Mouse (Mus musculus): Measurements from ENCODE around the gene Gnai1. TPM values are rescaled to one million over a fixed set of nuclear protein-coding genes. Genes with fewer than 3 reads are reported as not detected.
A peak's percentile ranks its signal among the peaks of the same experiment; 100 is the strongest.
"Not testable (repeated sequence)": the region's sequence is repeated elsewhere in the genome, so short reads cannot be mapped to it uniquely, and the experiment has no call there.

The Gnai1 gene
- polyA plus RNA-seq, 1 experiment from 2014 or later = 16.0 TPM

DNA sequence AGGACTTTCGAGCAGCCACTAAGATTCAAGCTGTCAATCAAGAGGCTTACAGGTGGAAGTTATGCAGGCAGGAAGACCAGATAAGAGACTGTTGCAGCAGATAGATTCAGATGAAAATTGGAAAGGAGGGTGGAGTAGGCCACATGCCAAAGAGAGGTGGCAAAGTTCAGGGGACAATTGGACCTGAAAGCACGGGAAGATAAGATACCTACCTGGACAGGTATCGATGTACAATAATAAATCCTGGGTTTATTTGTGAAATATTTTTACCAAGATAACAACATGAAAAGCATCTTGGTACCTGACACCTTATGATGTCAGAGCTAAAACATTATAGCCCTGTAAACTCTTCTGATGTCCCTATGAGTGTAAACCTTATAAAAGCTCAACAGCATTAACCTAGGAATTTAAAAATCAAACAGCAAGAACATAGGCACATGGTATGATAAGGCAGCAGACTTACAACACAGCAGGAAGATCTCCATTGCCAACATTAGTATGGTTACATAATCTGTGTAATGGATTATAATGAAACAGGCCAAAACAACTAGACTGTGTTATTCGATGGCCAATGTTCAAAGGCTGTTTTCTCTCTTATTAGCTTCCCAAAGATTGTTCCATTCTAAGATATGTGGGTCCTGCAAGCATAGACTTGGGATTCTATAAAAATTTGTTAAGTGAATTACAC lies 16.6 kb downstream of the Gnai1 start:
- 90% methylated on average over 4 of the region's 4 CpGs for WGBS
- Histone ChIP-seq H3K4me3 (ENCODE audit: low read depth, low read length) (no peak overlapping the region), H3K27ac (ENCODE audit: low read depth, low read length) (no peak overlapping the region), H3K4me1 (replicated peaks; ENCODE audit: control insufficient read depth, insufficient read depth, low read length) (no peaks in the 10 kb centered on the region), H3K27me3 (ENCODE audit: control insufficient read depth, insufficient read depth, low read length) (no peaks in the 10 kb centered on the region), H3K9me3 (ENCODE audit: control insufficient read depth, low read length) (no peaks in the 10 kb centered on the region), H3K9ac (ENCODE audit: low read length) (no peak overlapping the region), H3K4me2 (ENCODE audit: low read depth, low read length, severe bottlenecking) (no peak overlapping the region), H3K36me3 (ENCODE audit: control insufficient read depth, insufficient read depth, low read length) (no peaks in the 10 kb centered on the region)
- no peak for ATAC-seq (replicated peaks; ENCODE audit: low FRiP score)
- no peak for DNase-seq (ENCODE audit: low spot score)

DNA sequence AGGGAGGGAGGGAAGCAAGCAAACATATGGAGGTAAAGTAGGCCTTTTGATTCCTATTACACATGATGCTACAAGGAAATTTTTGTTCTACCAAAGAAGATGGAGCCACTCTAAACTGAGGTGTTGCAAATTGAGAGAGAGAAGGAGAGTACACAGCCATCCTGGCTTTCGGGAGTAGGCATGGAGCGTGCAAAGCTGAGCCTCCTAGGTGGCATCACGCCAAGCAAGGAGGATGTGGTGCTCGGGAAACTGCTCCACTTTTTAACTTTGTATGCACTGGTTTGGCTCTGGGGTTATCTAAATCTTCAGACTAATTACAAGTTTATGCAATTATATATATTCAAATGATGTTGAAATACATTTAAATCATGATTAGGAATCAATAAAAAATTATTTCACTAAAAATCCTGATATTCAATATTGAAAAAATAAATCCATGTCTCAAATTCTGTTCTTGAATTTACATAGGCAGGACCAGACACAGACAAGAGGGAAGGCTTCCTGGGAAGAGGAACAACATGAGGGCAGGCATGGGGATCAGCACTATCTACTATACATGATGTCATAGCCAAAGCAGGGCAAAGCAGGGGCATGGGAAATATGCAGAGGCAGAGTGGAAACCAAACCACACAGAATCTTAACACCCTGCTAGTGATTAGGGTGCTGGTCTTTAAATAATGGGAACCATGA lies 17.2 kb downstream of the Gnai1 start:
- no peak for ATAC-seq (replicated peaks; ENCODE audit: low FRiP score)
- no peaks in the 10 kb centered on the region for H3K9me3 ChIP-seq (ENCODE audit: control insufficient read depth, low read length)
- no peak overlapping the region for H3K9ac ChIP-seq (ENCODE audit: low read length)
- no peak overlapping the region for H3K27ac ChIP-seq (ENCODE audit: low read depth, low read length)
- no peaks in the 10 kb centered on the region for H3K4me1 ChIP-seq (replicated peaks; ENCODE audit: control insufficient read depth, insufficient read depth, low read length)
- H3K4me2 ChIP-seq (ENCODE audit: low read depth, low read length, severe bottlenecking) = no peak overlapping the region
- WGBS = 88% methylated on average over 4 of the region's 4 CpGs
- no peak for DNase-seq (ENCODE audit: low spot score)
- no peaks in the 10 kb centered on the region for H3K27me3 ChIP-seq (ENCODE audit: control insufficient read depth, insufficient read depth, low read length)
- H3K36me3 ChIP-seq (ENCODE audit: control insufficient read depth, insufficient read depth, low read length) = no peaks in the 10 kb centered on the region
- no peak overlapping the region for H3K4me3 ChIP-seq (ENCODE audit: low read depth, low read length)

DNA sequence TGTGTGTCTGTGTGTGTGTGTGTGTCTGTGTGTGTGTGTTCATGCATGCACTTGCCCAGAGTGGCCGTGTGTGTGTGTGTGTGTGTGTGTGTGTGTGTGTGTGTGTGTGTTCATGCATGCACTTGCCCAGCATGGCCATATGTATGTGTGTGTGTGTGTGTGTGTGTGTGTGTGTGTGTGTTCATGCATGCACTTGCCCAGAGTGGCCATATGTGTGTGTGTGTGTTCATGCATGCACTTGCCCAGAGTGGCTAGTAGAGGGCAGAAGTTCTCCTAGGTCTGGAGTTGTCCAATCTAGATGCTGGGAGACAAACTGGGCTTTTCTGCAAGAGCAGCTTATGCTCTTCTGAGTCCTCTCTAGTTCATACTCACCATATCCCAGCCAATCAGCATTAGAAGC lies 18.3 kb downstream of the Gnai1 start:
- not testable (repeated sequence) for H3K9me3 ChIP-seq (ENCODE audit: control insufficient read depth, low read length); H3K27ac ChIP-seq (ENCODE audit: low read depth, low read length); H3K4me1 ChIP-seq (replicated peaks; ENCODE audit: control insufficient read depth, insufficient read depth, low read length); H3K36me3 ChIP-seq (ENCODE audit: control insufficient read depth, insufficient read depth, low read length); H3K9ac ChIP-seq (ENCODE audit: low read length); H3K4me2 ChIP-seq (ENCODE audit: low read depth, low read length, severe bottlenecking); H3K4me3 ChIP-seq (ENCODE audit: low read depth, low read length); H3K27me3 ChIP-seq (ENCODE audit: control insufficient read depth, insufficient read depth, low read length); DNase-seq (ENCODE audit: low spot score)
- 67% methylated on average over 1 of the region's 1 CpGs for WGBS
- ATAC-seq (replicated peaks; ENCODE audit: low FRiP score) = peak; percentile 44; the same call in 1 of the 2 replicates

DNA sequence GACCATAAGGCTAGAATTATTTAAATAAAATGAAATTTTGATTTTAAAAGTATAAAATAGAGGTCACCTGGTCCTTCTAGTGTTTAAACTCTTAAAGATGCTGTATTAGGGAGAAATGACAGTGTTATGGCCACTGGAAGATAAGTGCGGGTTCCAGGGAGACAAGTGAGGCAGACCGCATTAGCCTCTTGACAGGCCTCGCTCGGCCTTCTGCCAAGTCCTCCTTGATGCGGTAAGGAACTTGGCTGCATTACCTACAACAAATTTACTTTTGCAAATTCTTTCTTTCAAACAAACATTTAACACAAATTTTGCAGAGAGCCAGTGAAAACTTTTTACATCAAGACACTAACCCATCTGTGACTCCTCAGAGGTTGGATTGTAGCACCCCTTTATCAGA lies 27.9 kb downstream of the Gnai1 start:
- no peak overlapping the region for H3K4me2 ChIP-seq (ENCODE audit: low read depth, low read length, severe bottlenecking)
- WGBS = 97% methylated on average over 5 of the region's 5 CpGs
- ATAC-seq (replicated peaks; ENCODE audit: low FRiP score) (no peak), DNase-seq (ENCODE audit: low spot score) (no peak)
- H3K4me1 ChIP-seq (replicated peaks; ENCODE audit: control insufficient read depth, insufficient read depth, low read length) = no peaks in the 10 kb centered on the region
- no peak overlapping the region for H3K9ac ChIP-seq (ENCODE audit: low read length)
- H3K27ac ChIP-seq (ENCODE audit: low read depth, low read length) = no peak overlapping the region
- H3K27me3 ChIP-seq (ENCODE audit: control insufficient read depth, insufficient read depth, low read length) = no peaks in the 10 kb centered on the region
- H3K4me3 ChIP-seq (ENCODE audit: low read depth, low read length) = no peak overlapping the region
- no peaks in the 10 kb centered on the region for H3K9me3 ChIP-seq (ENCODE audit: control insufficient read depth, low read length)
- no peaks in the 10 kb centered on the region for H3K36me3 ChIP-seq (ENCODE audit: control insufficient read depth, insufficient read depth, low read length)

DNA sequence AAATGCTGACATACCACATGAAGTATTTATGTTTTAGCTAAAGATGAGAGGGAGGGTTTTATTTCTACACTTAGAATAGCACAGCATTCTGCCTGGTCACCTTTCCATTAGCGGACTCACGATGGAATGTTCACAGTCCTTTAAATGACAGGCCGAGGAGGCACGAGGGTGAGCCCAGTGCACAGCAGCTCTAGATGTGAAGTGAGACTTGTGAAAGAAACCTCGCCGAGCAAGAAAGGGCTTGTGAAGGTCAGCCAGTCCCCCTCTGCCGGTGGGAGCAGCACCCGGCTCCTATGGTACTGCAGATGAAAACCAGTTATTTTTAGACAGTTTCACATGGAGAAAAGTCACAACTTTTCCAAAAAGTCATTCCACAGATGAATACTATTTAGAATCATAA lies 29.4 kb downstream of the Gnai1 start:
- Histone ChIP-seq H3K4me3 (ENCODE audit: low read depth, low read length) (no peak overlapping the region), H3K36me3 (ENCODE audit: control insufficient read depth, insufficient read depth, low read length) (no peaks in the 10 kb centered on the region), H3K27ac (ENCODE audit: low read depth, low read length) (no peak overlapping the region), H3K27me3 (ENCODE audit: control insufficient read depth, insufficient read depth, low read length) (no peaks in the 10 kb centered on the region), H3K9ac (ENCODE audit: low read length) (no peak overlapping the region), H3K4me1 (replicated peaks; ENCODE audit: control insufficient read depth, insufficient read depth, low read length) (no peaks in the 10 kb centered on the region), H3K9me3 (ENCODE audit: control insufficient read depth, low read length) (no peaks in the 10 kb centered on the region), H3K4me2 (ENCODE audit: low read depth, low read length, severe bottlenecking) (no peak overlapping the region)
- no peak for ATAC-seq (replicated peaks; ENCODE audit: low FRiP score)
- 73% methylated on average over 8 of the region's 8 CpGs for WGBS
- no peak for DNase-seq (ENCODE audit: low spot score)

GRCm38 (mm10) chr5:18326159-18326558 lies 34.0 kb downstream of the Gnai1 start:
- no peaks in the 10 kb centered on the region for H3K9me3 ChIP-seq (ENCODE audit: control insufficient read depth, low read length)
- no peaks in the 10 kb centered on the region for H3K4me1 ChIP-seq (replicated peaks; ENCODE audit: control insufficient read depth, insufficient read depth, low read length)
- no peaks in the 10 kb centered on the region for H3K27me3 ChIP-seq (ENCODE audit: control insufficient read depth, insufficient read depth, low read length)
- ATAC-seq (replicated peaks; ENCODE audit: low FRiP score) (no peak), DNase-seq (ENCODE audit: low spot score) (no peak)
- H3K36me3 ChIP-seq (ENCODE audit: control insufficient read depth, insufficient read depth, low read length) = no peaks in the 10 kb centered on the region
- H3K4me3 ChIP-seq (ENCODE audit: low read depth, low read length) = no peak overlapping the region
- H3K27ac ChIP-seq (ENCODE audit: low read depth, low read length) = no peak overlapping the region
- no peak overlapping the region for H3K9ac ChIP-seq (ENCODE audit: low read length)
- WGBS = 84% methylated on average over 6 of the region's 6 CpGs
- H3K4me2 ChIP-seq (ENCODE audit: low read depth, low read length, severe bottlenecking) = no peak overlapping the region

- no peak overlapping the region for H3K4me3 ChIP-seq (ENCODE audit: low read depth, low read length)
Measured at GRCm38 (mm10) chr5:18323534-18323933, 36.6 kb downstream of the Gnai1 start.

DNA sequence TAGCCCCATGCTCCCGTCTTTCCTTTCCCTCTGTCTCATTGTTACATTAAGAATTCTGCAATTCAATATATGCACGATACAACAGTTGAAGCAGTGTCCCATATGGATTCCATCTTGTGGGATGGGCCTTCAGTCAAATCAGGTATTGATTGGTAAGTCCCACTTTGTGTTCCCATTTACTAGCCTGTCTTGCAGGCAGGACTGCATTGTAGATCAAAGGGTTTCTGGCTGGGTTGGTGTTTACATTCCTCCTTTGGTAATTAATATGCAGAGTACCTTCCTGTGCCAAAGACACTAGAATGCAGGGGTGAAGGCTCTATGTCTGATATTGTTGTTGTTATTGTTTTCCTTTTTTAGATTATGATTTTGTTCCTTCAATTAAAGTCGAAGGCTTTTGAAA lies 38.5 kb downstream of the Gnai1 start:
- Histone ChIP-seq H3K4me3 (ENCODE audit: low read depth, low read length) (no peak overlapping the region), H3K9ac (ENCODE audit: low read length) (no peak overlapping the region), H3K27ac (ENCODE audit: low read depth, low read length) (no peak overlapping the region), H3K4me1 (replicated peaks; ENCODE audit: control insufficient read depth, insufficient read depth, low read length) (no peaks in the 10 kb centered on the region), H3K4me2 (ENCODE audit: low read depth, low read length, severe bottlenecking) (no peak overlapping the region), H3K9me3 (ENCODE audit: control insufficient read depth, low read length) (no peaks in the 10 kb centered on the region), H3K27me3 (ENCODE audit: control insufficient read depth, insufficient read depth, low read length) (no peaks in the 10 kb centered on the region), H3K36me3 (ENCODE audit: control insufficient read depth, insufficient read depth, low read length) (no peaks in the 10 kb centered on the region)
- WGBS = 79% methylated on average over 3 of the region's 3 CpGs
- ATAC-seq (replicated peaks; ENCODE audit: low FRiP score) = no peak
- no peak for DNase-seq (ENCODE audit: low spot score)

More at GRCm38 (mm10) chr5:18323534-18323933, 36.6 kb downstream of the Gnai1 start:
- no peak for ATAC-seq (replicated peaks; ENCODE audit: low FRiP score)
- 89% methylated on average over 9 of the region's 9 CpGs for WGBS
- no peak overlapping the region for H3K4me2 ChIP-seq (ENCODE audit: low read depth, low read length, severe bottlenecking)
- no peaks in the 10 kb centered on the region for H3K4me1 ChIP-seq (replicated peaks; ENCODE audit: control insufficient read depth, insufficient read depth, low read length)
- no peak for DNase-seq (ENCODE audit: low spot score)
- H3K27me3 ChIP-seq (ENCODE audit: control insufficient read depth, insufficient read depth, low read length) = no peaks in the 10 kb centered on the region
- H3K9me3 ChIP-seq (ENCODE audit: control insufficient read depth, low read length) = no peaks in the 10 kb centered on the region
- no peak overlapping the region for H3K27ac ChIP-seq (ENCODE audit: low read depth, low read length)
- H3K36me3 ChIP-seq (ENCODE audit: control insufficient read depth, insufficient read depth, low read length) = no peaks in the 10 kb centered on the region
- no peak overlapping the region for H3K9ac ChIP-seq (ENCODE audit: low read length)

- Histone ChIP-seq H3K4me3 (ENCODE audit: low read depth, low read length) (no peak overlapping the region), H3K4me2 (ENCODE audit: low read depth, low read length, severe bottlenecking) (no peak overlapping the region), H3K9me3 (ENCODE audit: control insufficient read depth, low read length) (no peaks in the 10 kb centered on the region), H3K4me1 (replicated peaks; ENCODE audit: control insufficient read depth, insufficient read depth, low read length) (no peaks in the 10 kb centered on the region), H3K27ac (ENCODE audit: low read depth, low read length) (no peak overlapping the region), H3K27me3 (ENCODE audit: control insufficient read depth, insufficient read depth, low read length) (no peaks in the 10 kb centered on the region), H3K9ac (ENCODE audit: low read length) (no peak overlapping the region), H3K36me3 (ENCODE audit: control insufficient read depth, insufficient read depth, low read length) (no peaks in the 10 kb centered on the region)
- 79% methylated on average over 4 of the region's 4 CpGs for WGBS
- ATAC-seq (replicated peaks; ENCODE audit: low FRiP score) (no peak), DNase-seq (ENCODE audit: low spot score) (no peak)
Measured at GRCm38 (mm10) chr5:18318846-18319245, 41.3 kb downstream of the Gnai1 start.

Data from forebrain, embryonic 11.5 days (tissue).